Mouse (Mus musculus): ENCODE data around the gene Hinfp.
"Not testable (repeated sequence)": the region's sequence is repeated elsewhere in the genome, so short reads cannot be mapped to it uniquely, and the experiment has no call there.

Hinfp gene

GRCm38 (mm10) chr9:44311136-44312134, 6.0 kb upstream of the Hinfp start:
- DNase-seq (ENCODE audit: low read depth): no peak

- DNase-seq (ENCODE audit: low read depth): no peak
Observed at GRCm38 (mm10) chr9:44310750-44311135, 5.3 kb upstream of the Hinfp start.

- no peak for DNase-seq (ENCODE audit: low read depth)
Observed at GRCm38 (mm10) chr9:44309756-44310155, 4.3 kb upstream of the Hinfp start.

- DNase-seq (ENCODE audit: low read depth): no peak
Observed at GRCm38 (mm10) chr9:44307248-44307647, 1.8 kb upstream of the Hinfp start.

GRCm38 (mm10) chr9:44306532-44306931, 1.1 kb upstream of the Hinfp start:
- DNase-seq (ENCODE audit: low read depth): no peak

- not testable (repeated sequence) for DNase-seq (ENCODE audit: low read depth)
Observed at GRCm38 (mm10) chr9:44300001-44300400, 5.5 kb downstream of the Hinfp start.

GRCm38 (mm10) chr9:44292490-44292889, 13.0 kb downstream of the Hinfp start:
- DNase-seq (ENCODE audit: low read depth): no peak

- no peak for DNase-seq (ENCODE audit: low read depth)
Observed at GRCm38 (mm10) chr9:44288959-44289291, 16.5 kb downstream of the Hinfp start.

- no peak for DNase-seq (ENCODE audit: low read depth)
Observed at GRCm38 (mm10) chr9:44288076-44288958, 17.2 kb downstream of the Hinfp start, which contains the start of gene Abcg4. Gene Abcg4 (minus strand): TSS chr9:44288615.

- DNase-seq (ENCODE audit: low read depth): no peak
Observed at GRCm38 (mm10) chr9:44287401-44288075, 17.9 kb downstream of the Hinfp start.

GRCm38 (mm10) chr9:44287003-44287400, 18.5 kb downstream of the Hinfp start:
- no peak for DNase-seq (ENCODE audit: low read depth)

- no peak for DNase-seq (ENCODE audit: low read depth)
Observed at GRCm38 (mm10) chr9:44286256-44286850, 19.1 kb downstream of the Hinfp start.

- DNase-seq (ENCODE audit: low read depth): no peak
Observed at GRCm38 (mm10) chr9:44283183-44283582, 22.3 kb downstream of the Hinfp start.

GRCm38 (mm10) chr9:44269973-44270372, 35.5 kb downstream of the Hinfp start:
- DNase-seq (ENCODE audit: low read depth): peak; percentile 8

GRCm38 (mm10) chr9:44269077-44269476, 36.4 kb downstream of the Hinfp start:
- DNase-seq (ENCODE audit: low read depth): peak; percentile 4

GRCm38 (mm10) chr9:44268432-44268831, 37.0 kb downstream of the Hinfp start, which contains the start of gene Nlrx1:
Gene Nlrx1 (minus strand): TSS chr9:44268599.
- no peak for DNase-seq (ENCODE audit: low read depth)

- peak; percentile 72 for DNase-seq (ENCODE audit: low read depth)
Observed at GRCm38 (mm10) chr9:44268027-44268360, 37.5 kb downstream of the Hinfp start.

- DNase-seq (ENCODE audit: low read depth): peak; percentile 20
Observed at GRCm38 (mm10) chr9:44267319-44268026, 38.0 kb downstream of the Hinfp start.

GRCm38 (mm10) chr9:44266478-44267226, 38.8 kb downstream of the Hinfp start:
- peak; percentile 11 for DNase-seq (ENCODE audit: low read depth)

GRCm38 (mm10) chr9:44261388-44261787, 44.1 kb downstream of the Hinfp start:
- DNase-seq (ENCODE audit: low read depth): no peak

Data from fibroblast of lung, adult 2 months (primary cell).